18 mouse cellular contexts compared by ENCODE assay signal in the genomic region with DNA sequence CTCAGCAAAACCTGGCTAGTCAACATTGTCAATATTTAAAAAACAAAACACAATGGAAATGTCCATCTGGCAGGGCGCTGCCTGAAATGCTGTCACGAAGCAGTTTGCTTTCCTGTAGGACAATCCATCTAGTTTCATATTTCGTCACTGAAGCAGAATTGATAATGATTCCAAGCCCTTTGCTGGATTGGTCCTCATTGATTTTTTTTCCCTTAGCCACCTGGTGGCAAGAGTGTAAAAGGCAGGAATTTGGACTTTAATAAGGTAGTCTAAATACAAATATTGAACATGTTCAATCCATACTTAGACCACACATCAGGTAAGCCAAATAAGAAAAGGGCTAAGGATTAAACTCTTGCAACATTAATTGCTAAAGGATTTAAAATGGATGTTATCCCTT. TPM values are rescaled to one million over a fixed set of nuclear protein-coding genes. Genes with fewer than 3 reads are reported as not detected.
DNase-seq lines count a peak whose midpoint lies in the region; ATAC-seq and TF ChIP-seq lines count a peak whose summit lies in the region.
"Had no signal": no experiment of that assay in that cellular context is flagged by ENCODE, and none has a peak within 500 bp of the region (broad histone marks: within the 10 kb centered on the region; RNA-seq: fewer than 3 reads in every experiment).

No protein-coding gene starts in this region.

- peak; percentile 34 for TF ChIP-seq CTCF in lung, postnatal 0 days (IDR thresholded peaks at IDR 0.05)
- no peak for TF ChIP-seq CTCF in small intestine, adult 2 months (IDR thresholded peaks at IDR 0.05; ENCODE audit: extremely low read depth, insufficient read length, insufficient replicate concordance, low read depth, low read length)

- H3K4me1 ChIP-seq in kidney, embryonic 16.5 days (ENCODE audit: insufficient read depth, low read length): peaks cover 11% of the 10 kb centered on the region
- peaks cover 4% of the 10 kb centered on the region; the same call in 1 of the 2 replicates for H3K4me1 ChIP-seq in lung, postnatal 0 days (ENCODE audit: insufficient read depth, low read depth, low read length)
- H3K4me1 ChIP-seq in small intestine, adult 2 months (ENCODE audit: control insufficient read depth, insufficient read depth, insufficient read length, low read length): peaks cover 28% of the 10 kb centered on the region
- H3K4me1 ChIP-seq: midbrain, embryonic 13.5 days had no signal

- DNase-seq in heart, adult 11 months: peak; percentile 36
- no peak for DNase-seq in heart, postnatal 36 days
- DNase-seq in kidney, adult 9 months: peak; percentile 17
- no peak for DNase-seq in lung, postnatal 0 days (ENCODE audit: low spot score)
- DNase-seq in lung, postnatal 10 days: no peak
- DNase-seq: adrenal gland, postnatal 36 days; B cell, adult 2 months; cerebellum, adult 8-10 months; kidney, adult 18-20 months; lung, adult 18-20 months; spleen, adult 18-20 months; thymus, adult 2 months had no signal

- intact Hi-C loops in heart, postnatal 36 days (cut with DNase I): no loop called here

- no peaks in the 10 kb centered on the region for H3K36me3 ChIP-seq in kidney, embryonic 16.5 days (ENCODE audit: insufficient read depth, low read length)
- no peaks in the 10 kb centered on the region for H3K36me3 ChIP-seq in lung, postnatal 0 days (ENCODE audit: insufficient read depth, low read length)
- peaks cover 9% of the 10 kb centered on the region for H3K36me3 ChIP-seq in small intestine, adult 2 months (ENCODE audit: control insufficient read depth, insufficient read depth, low read length)
- H3K36me3 ChIP-seq: hindbrain, embryonic 13.5 days; midbrain, embryonic 13.5 days had no signal

- no peak overlapping the region for H3K4me2 ChIP-seq in kidney, embryonic 16.5 days (replicated peaks; ENCODE audit: low read depth, low read length)
- no peak overlapping the region for H3K4me2 ChIP-seq in lung, postnatal 0 days (replicated peaks; ENCODE audit: low read depth, low read length)
- H3K4me2 ChIP-seq: heart, embryonic 13.5 days; hindbrain, embryonic 13.5 days; limb, embryonic 13.5 days; midbrain, embryonic 13.5 days had no signal

- TF ChIP-seq POLR2A in small intestine, adult 2 months (IDR thresholded peaks at IDR 0.05; ENCODE audit: low read depth, low read length): no peak

- no peak overlapping the region for H3K27ac ChIP-seq in kidney, embryonic 16.5 days (ENCODE audit: low read length)
- H3K27ac ChIP-seq in lung, postnatal 0 days (ENCODE audit: low read length): no peak overlapping the region
- H3K27ac ChIP-seq in small intestine, adult 2 months (ENCODE audit: insufficient read depth, low read depth, low read length): peak overlapping the region; percentile 17; the same call in 1 of the 2 replicates
- H3K27ac ChIP-seq: heart, embryonic 13.5 days; hindbrain, embryonic 13.5 days; limb, embryonic 13.5 days; midbrain, embryonic 13.5 days had no signal

- ATAC-seq in kidney, embryonic 16.5 days (ENCODE audit: low FRiP score, low TSS enrichment): no peak
- ATAC-seq in lung, postnatal 0 days: no peak

- H3K9ac ChIP-seq in kidney, embryonic 16.5 days (replicated peaks; ENCODE audit: low read length): no peak overlapping the region
- H3K9ac ChIP-seq in lung, postnatal 0 days (replicated peaks; ENCODE audit: low read depth): no peak overlapping the region
- H3K9ac ChIP-seq: heart, embryonic 13.5 days; hindbrain, embryonic 13.5 days; limb, embryonic 13.5 days; midbrain, embryonic 13.5 days had no signal

- H3K9me3 ChIP-seq in kidney, embryonic 16.5 days (ENCODE audit: low read length): no peaks in the 10 kb centered on the region
- no peaks in the 10 kb centered on the region for H3K9me3 ChIP-seq in lung, postnatal 0 days (ENCODE audit: low read length)
- H3K9me3 ChIP-seq: heart, embryonic 13.5 days; hindbrain, embryonic 13.5 days; limb, embryonic 13.5 days; midbrain, embryonic 13.5 days had no signal

- TF ChIP-seq EP300 in lung, postnatal 0 days (IDR thresholded peaks at IDR 0.05): no peak

- no peak overlapping the region for H3K4me3 ChIP-seq in kidney, embryonic 16.5 days (ENCODE audit: low read length)
- no peak overlapping the region for H3K4me3 ChIP-seq in lung, postnatal 0 days (ENCODE audit: low read depth, low read length)
- H3K4me3 ChIP-seq in small intestine, adult 2 months (ENCODE audit: low read depth, low read length): no peak overlapping the region
- H3K4me3 ChIP-seq: heart, embryonic 13.5 days; hindbrain, embryonic 13.5 days; limb, embryonic 13.5 days; midbrain, embryonic 13.5 days had no signal

- WGBS in kidney, embryonic 16.5 days: 88% methylated on average over 3 of the region's 3 CpGs
- 75% methylated on average over 3 of the region's 3 CpGs for WGBS in lung, postnatal 0 days
- WGBS in small intestine, adult 2 months: 32% methylated on average over 3 of the region's 3 CpGs

- no peaks in the 10 kb centered on the region for H3K27me3 ChIP-seq in kidney, embryonic 16.5 days (ENCODE audit: insufficient read depth, low read length)
- no peaks in the 10 kb centered on the region for H3K27me3 ChIP-seq in lung, postnatal 0 days (replicated peaks; ENCODE audit: insufficient read depth, low read length)
- H3K27me3 ChIP-seq in small intestine, adult 2 months (ENCODE audit: control insufficient read depth, insufficient read depth, low read length): no peaks in the 10 kb centered on the region
- H3K27me3 ChIP-seq: heart, embryonic 13.5 days; hindbrain, embryonic 13.5 days; limb, embryonic 13.5 days; midbrain, embryonic 13.5 days had no signal

RNA-seq across cellular contexts. Expression of gene Ggact, which starts 12.4 kb away (rescaled TPM):
- total RNA-seq in heart, postnatal 36 days (2021): 10 to 100 TPM; 23.2 to 25.1 TPM
- 19.2 and 20.5 TPM in 2 replicates for polyA plus RNA-seq in kidney, embryonic 16.5 days (2015; fragmentation: Nextera tagmentation; extraction: Ambion mirVana)
- 31.2 and 35.3 TPM in 2 replicates for polyA plus RNA-seq in lung, postnatal 0 days (2015; fragmentation: Nextera tagmentation; extraction: Ambion mirVana)
- polyA plus RNA-seq in small intestine, adult 2 months (2012; rRNA removed): 69.8 and 151 TPM in 2 replicates

Comparison
In these comparisons a context has a peak if more than half of its experiments do, and no peak if none do; other contexts are left out.
1. DNase-seq: peak in heart, adult 11 months (single experiment) and kidney, adult 9 months (single experiment); none in heart, postnatal 36 days (0 of 2), lung, postnatal 0 days (single experiment) and lung, postnatal 10 days (single experiment).